Mouse (Mus musculus) C2C12 (cell line): Measurements from ENCODE around the gene Colgalt2. TPM values are rescaled to one million over a fixed set of nuclear protein-coding genes. Genes with fewer than 3 reads are reported as not detected.
A peak's percentile ranks its signal among the peaks of the same experiment; 100 is the strongest.

Experiments
- H3K27me3 ChIP-seq: one replicate; pipeline ENCODE4 v1.6.1; 2011; ENCODE audit not compliant: control insufficient read depth, insufficient read depth, insufficient read length
- H3K36me3 ChIP-seq: one replicate; pipeline ENCODE4 v1.6.1; 2011; ENCODE audit not compliant: control insufficient read depth, insufficient read depth
- H3K4me3 ChIP-seq: one replicate; pipeline ENCODE4 v1.5.1; 2011; ENCODE audit warnings: mild to moderate bottlenecking, control low read depth; ENCODE audit not compliant: poor library complexity, insufficient read depth, severe bottlenecking
- H3K79me2 ChIP-seq: one replicate; pipeline ENCODE4 v1.6.1; 2011; ENCODE audit not compliant: control insufficient read depth, insufficient read depth
- H3K79me3 ChIP-seq: one replicate; pipeline ENCODE4 v1.6.1; 2011; ENCODE audit warnings: low read depth, control low read depth
- H3ac ChIP-seq: one replicate; pipeline ENCODE3; 2011; ENCODE audit warnings: low read depth; ENCODE audit not compliant: control insufficient read depth, insufficient read length
- CEBPB ChIP-seq: IDR thresholded peaks from one replicate; pipeline ENCODE4 v1.6.1; 2011; ENCODE audit warnings: low read depth, mild to moderate bottlenecking, control low read depth, moderate library complexity
- CTCF ChIP-seq: IDR thresholded peaks from one replicate; pipeline ENCODE4 v1.5.1; 2011; ENCODE audit not compliant: control insufficient read depth, insufficient read depth, insufficient read length
- FOSL1 ChIP-seq: IDR thresholded peaks from one replicate; pipeline ENCODE4 v1.8.0; 2011; ENCODE audit warnings: mild to moderate bottlenecking, low read length; ENCODE audit not compliant: poor library complexity, insufficient read depth, severe bottlenecking
- MAX ChIP-seq: IDR thresholded peaks from one replicate; pipeline ENCODE4 v1.6.1; 2011; ENCODE audit warnings: mild to moderate bottlenecking, control low read depth
- MYOD1 ChIP-seq: IDR thresholded peaks from one replicate; pipeline ENCODE4 v1.6.1; 2011; ENCODE audit warnings: low read depth; ENCODE audit not compliant: control insufficient read depth, insufficient read length
- MYOG ChIP-seq: IDR thresholded peaks from one replicate; pipeline ENCODE4 v1.6.1; 2011; ENCODE audit not compliant: control insufficient read depth, insufficient read length; ENCODE audit errors: extremely low read depth
- USF1 ChIP-seq: IDR thresholded peaks from one replicate; pipeline ENCODE4 v1.6.1; 2011; ENCODE audit warnings: low read depth, mild to moderate bottlenecking, control low read depth, moderate library complexity
- polyA plus RNA-seq: library from polyadenylated mRNA; unstranded; fragments of >200 nt; fragmentation: generic; extraction: Trizol; gene quantifications from one replicate; pipeline ENCODE4 v1.2.1, GENCODE M21; 2012; ENCODE audit warnings: missing spikeins

Gene Colgalt2
- polyA plus RNA-seq, 1 experiment: 0.02 TPM

DNA sequence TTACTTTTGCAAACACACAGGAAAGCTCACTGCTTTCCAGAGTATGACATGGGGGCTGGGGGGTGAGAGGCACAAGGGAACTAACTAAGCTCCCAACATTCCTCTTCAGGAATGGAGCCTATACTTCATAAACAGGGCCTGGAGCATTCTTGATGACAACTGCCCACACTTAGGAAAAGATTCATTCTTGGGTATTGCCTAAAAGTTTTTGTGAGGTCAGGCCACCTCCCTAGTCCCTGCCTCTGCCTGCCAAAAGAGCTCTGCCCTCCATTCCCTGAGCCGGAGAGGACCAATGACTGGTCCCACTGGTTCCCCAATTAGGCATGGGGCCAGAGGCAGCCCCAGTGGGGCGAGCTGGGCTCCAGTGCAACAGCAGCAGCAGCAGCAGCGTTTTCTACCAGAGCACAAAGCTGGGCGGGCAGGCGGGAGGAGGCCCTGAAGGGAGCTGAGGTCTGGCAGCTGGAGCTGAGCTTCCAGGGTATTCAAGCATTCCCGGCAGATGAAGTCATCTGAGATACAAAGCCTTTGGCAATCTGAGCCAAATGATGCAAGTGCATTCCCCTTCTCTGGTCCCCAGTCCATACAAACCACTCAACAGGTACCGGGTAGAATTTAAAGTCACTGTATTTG is 156.4 kb downstream of the Colgalt2 start:
- Histone ChIP-seq H3K27me3 (no peaks in the 10 kb centered on the region), H3K79me3 (no peaks in the 10 kb centered on the region), H3K4me3 (no peak overlapping the region), H3K36me3 (no peaks in the 10 kb centered on the region), H3ac (no peak overlapping the region), H3K79me2 (no peaks in the 10 kb centered on the region)
- peak; percentile 84 for TF ChIP-seq CEBPB
- TF ChIP-seq USF1: no peak
- TF ChIP-seq MYOD1: peak; percentile 77
- no peak for TF ChIP-seq MAX

DNA sequence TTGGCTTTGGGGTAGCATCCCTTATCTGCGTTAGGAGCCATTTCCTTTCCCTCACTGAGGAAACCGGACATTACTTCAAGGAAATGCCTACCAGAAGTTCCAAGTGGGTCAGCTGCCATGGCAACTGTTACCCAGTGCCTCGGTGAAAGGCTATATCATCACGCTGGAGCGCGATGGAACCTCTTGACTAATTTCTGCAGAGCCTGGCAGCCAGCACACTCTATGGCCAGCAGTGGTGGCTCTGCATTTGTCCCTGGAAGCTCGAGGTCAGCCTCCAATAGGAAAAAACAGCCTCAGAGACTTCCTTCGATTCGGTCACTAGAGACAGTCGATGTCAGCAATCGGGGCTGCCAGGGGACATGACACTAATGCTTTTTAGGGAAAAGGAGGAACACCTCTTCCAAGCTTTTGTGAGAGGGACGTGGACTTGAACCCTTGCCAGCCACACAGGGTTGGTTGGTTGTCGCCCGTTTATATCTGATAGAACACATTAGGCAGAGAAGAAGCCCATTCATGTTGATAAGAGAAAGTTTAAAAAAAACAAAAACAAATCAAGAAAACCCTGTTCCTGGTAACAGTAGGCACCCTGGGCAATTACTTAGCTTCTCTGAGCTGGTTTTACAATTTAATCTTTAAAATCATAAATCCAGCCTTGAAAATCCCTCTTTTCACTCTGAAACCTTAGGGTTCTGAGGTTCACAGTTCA is 157.1 kb downstream of the Colgalt2 start:
- TF ChIP-seq USF1 (no peak), FOSL1 (no peak), MAX (no peak), MYOG (no peak), MYOD1 (no peak), CTCF (no peak), CEBPB (no peak)
- Histone ChIP-seq H3K4me3 (no peak overlapping the region), H3ac (no peak overlapping the region), H3K79me2 (no peaks in the 10 kb centered on the region), H3K79me3 (no peaks in the 10 kb centered on the region), H3K36me3 (no peaks in the 10 kb centered on the region), H3K27me3 (no peaks in the 10 kb centered on the region)

Other genes with a start within 250 kb of the Colgalt2 start
- gene Tsen15, start 13.1 kb upstream of the Colgalt2 start, polyA plus RNA-seq: 31.4 TPM